Mouse (Mus musculus) embryonic facial prominence, embryonic 14.5 days (tissue): ENCODE data around the gene Slc2a13. TPM values are rescaled to one million over a fixed set of nuclear protein-coding genes. Genes with fewer than 3 reads are reported as not detected.

ENCODE experiments used
- polyA plus RNA-seq: library from polyadenylated mRNA; unstranded; fragments of >200 nt; fragmentation: Nextera tagmentation; extraction: Ambion mirVana; gene quantifications from 2 replicates; pipeline ENCODE4 v1.2.1, GENCODE M21; 2014

Gene Slc2a13
- polyA plus RNA-seq, 1 experiment from 2014 or later, result 3.9 TPM

Other genes starting within 250 kb of the Slc2a13 start
- gene Lrrk2, start 99.9 kb upstream of the Slc2a13 start, polyA plus RNA-seq, result 6.6 and 8.5 TPM in 2 replicates